Mouse (Mus musculus) midbrain, embryonic 16.5 days (tissue): ENCODE measurements around the gene Wdr45b. TPM values are rescaled to one million over a fixed set of nuclear protein-coding genes. Genes with fewer than 3 reads are reported as not detected.

Experiments used
- microRNA-seq: library from miRNA; unstranded; fragments of <30 nt; microRNA quantifications from one replicate; pipeline ENCODE4, GENCODE M21; 2017
- polyA plus RNA-seq: library from polyadenylated mRNA; unstranded; fragments of >200 nt; fragmentation: Nextera tagmentation; extraction: Ambion mirVana; gene quantifications from 2 replicates; pipeline ENCODE4 v1.2.1, GENCODE M21; 2015

Gene Wdr45b
- polyA plus RNA-seq, 1 experiment from 2014 or later: 83.4 TPM

Small RNAs within 50 kb of the gene (microRNA-seq; reads per million reads assigned to microRNA genes)
- not detected for gene Mir7236

Other genes starting within 250 kb of the Wdr45b start
- gene Tex19.2, start 235.8 kb downstream of the Wdr45b start, polyA plus RNA-seq: not detected in 2 replicates
- not detected in 2 replicates for gene Tex19.1, start 208.3 kb downstream of the Wdr45b start, polyA plus RNA-seq
- 0.83 and 1.1 TPM in 2 replicates for gene Uts2r, start 194.2 kb downstream of the Wdr45b start, polyA plus RNA-seq
- 34.5 and 40.9 TPM in 2 replicates for gene Hexdc, start 150.0 kb downstream of the Wdr45b start, polyA plus RNA-seq
- gene Ogfod3, start 149.7 kb downstream of the Wdr45b start, polyA plus RNA-seq: 24.0 and 27.6 TPM in 2 replicates
- gene Cybc1, start 125.1 kb downstream of the Wdr45b start, polyA plus RNA-seq: 39.6 and 40.3 TPM in 2 replicates
- 93.1 and 104 TPM in 2 replicates for gene Narf, start 117.2 kb downstream of the Wdr45b start, polyA plus RNA-seq
- 11.6 and 14.0 TPM in 2 replicates for gene Foxk2, start 94.5 kb downstream of the Wdr45b start, polyA plus RNA-seq
- gene Rab40b, start 33.8 kb upstream of the Wdr45b start, polyA plus RNA-seq: 16.0 and 17.6 TPM in 2 replicates
- 8.2 and 12.4 TPM in 2 replicates for gene Fn3krp, start 67.0 kb upstream of the Wdr45b start, polyA plus RNA-seq
- 4.3 and 6.0 TPM in 2 replicates for gene Fn3k, start 80.5 kb upstream of the Wdr45b start, polyA plus RNA-seq
- gene Tbcd, start 97.5 kb upstream of the Wdr45b start, polyA plus RNA-seq: 60.6 and 62.5 TPM in 2 replicates
- gene Zfp750, start 164.9 kb upstream of the Wdr45b start, polyA plus RNA-seq: 0.53 and 0.57 TPM in 2 replicates